Comparison of ENCODE assay signal across 13 mouse cellular contexts in genomic region chr6:119095081-119095480, GRCm38 (mm10).
"Had no signal": no experiment of that assay in that cellular context is flagged by ENCODE, and none has a peak within 500 bp of the region (broad histone marks: within the 10 kb centered on the region; RNA-seq: fewer than 3 reads in every experiment).

No protein-coding gene starts in this region.

- H3K27ac ChIP-seq: limb, embryonic 12.5 days; liver, embryonic 13.5 days; midbrain, embryonic 13.5 days; neural tube, embryonic 15.5 days had no signal

- H3K9ac ChIP-seq: limb, embryonic 12.5 days; liver, embryonic 13.5 days; liver, postnatal 0 days; lung, embryonic 15.5 days; midbrain, embryonic 13.5 days; neural tube, embryonic 15.5 days had no signal

- H3K27me3 ChIP-seq: limb, embryonic 12.5 days; lung, embryonic 15.5 days; midbrain, embryonic 13.5 days; neural tube, embryonic 15.5 days had no signal

- DNase-seq: kidney, postnatal 25 days; layer of hippocampus, adult 9-11 months; liver; liver, embryonic 13.5 days; liver, postnatal 0 days; right cerebral cortex, adult 18-20 months; right cerebral cortex, postnatal 25 days; thymus, postnatal 4 days had no signal

- H3K4me2 ChIP-seq: limb, embryonic 12.5 days; liver, embryonic 13.5 days; lung, embryonic 15.5 days; midbrain, embryonic 13.5 days; neural tube, embryonic 15.5 days had no signal

- H3K36me3 ChIP-seq: limb, embryonic 12.5 days; liver, embryonic 13.5 days; lung, embryonic 15.5 days; midbrain, embryonic 13.5 days; neural tube, embryonic 15.5 days had no signal

- H3K4me1 ChIP-seq: liver, embryonic 13.5 days; midbrain, embryonic 13.5 days had no signal

- H3K4me3 ChIP-seq: limb, embryonic 12.5 days; liver, embryonic 13.5 days; lung, embryonic 15.5 days; midbrain, embryonic 13.5 days; myocyte; neural tube, embryonic 15.5 days had no signal

- ATAC-seq: liver, postnatal 0 days; midbrain, embryonic 13.5 days had no signal

- H3K9me3 ChIP-seq: limb, embryonic 12.5 days; liver, embryonic 13.5 days; lung, embryonic 15.5 days; midbrain, embryonic 13.5 days; neural tube, embryonic 15.5 days had no signal
